Mouse (Mus musculus): ENCODE data around the gene Tysnd1. TPM values are rescaled to one million over a fixed set of nuclear protein-coding genes. Genes with fewer than 3 reads are reported as not detected.

Tysnd1 gene
- polyA plus RNA-seq, 1 experiment, result 20.3 TPM

- peak overlapping the region; percentile 45 for H3K4me3 ChIP-seq (ENCODE audit: insufficient read depth, poor library complexity, severe bottlenecking)
- H3K27me3 ChIP-seq (ENCODE audit: control insufficient read depth, insufficient read depth, insufficient read length), result no peaks in the 10 kb centered on the region
- H3K79me2 ChIP-seq (ENCODE audit: control insufficient read depth, insufficient read depth), result peaks cover 13% of the 10 kb centered on the region
- H3K79me3 ChIP-seq (ENCODE audit: low read depth), result peaks cover 2% of the 10 kb centered on the region
- peaks cover 29% of the 10 kb centered on the region for H3K36me3 ChIP-seq (ENCODE audit: control insufficient read depth, insufficient read depth)
- no peak for TF ChIP-seq FOSL1 (IDR thresholded peaks at IDR 0.05; ENCODE audit: insufficient read depth, low read length, poor library complexity, severe bottlenecking)
- TF ChIP-seq CEBPB (IDR thresholded peaks at IDR 0.05; ENCODE audit: low read depth), result no peak
- no peak for TF ChIP-seq MYOD1 (IDR thresholded peaks at IDR 0.05; ENCODE audit: control insufficient read depth, insufficient read length, low read depth)
- TF ChIP-seq MYOG (IDR thresholded peaks at IDR 0.05; ENCODE audit: control insufficient read depth, extremely low read depth, insufficient read length), result no peak
- no peak for TF ChIP-seq USF1 (IDR thresholded peaks at IDR 0.05; ENCODE audit: low read depth)
- TF ChIP-seq MAX (IDR thresholded peaks at IDR 0.05), result no peak
- no peak for TF ChIP-seq CTCF (IDR thresholded peaks at IDR 0.05; ENCODE audit: control insufficient read depth, insufficient read depth, insufficient read length)
- peak overlapping the region; percentile 77 for H3ac ChIP-seq (ENCODE audit: control insufficient read depth, insufficient read length, low read depth)
These were observed 617 bp downstream of the Tysnd1 start for GRCm38 (mm10) chr10:61695703-61696559.

GRCm38 (mm10) chr10:61696560-61696823, 1.2 kb downstream of the Tysnd1 start:
- Histone ChIP-seq H3K27me3 (ENCODE audit: control insufficient read depth, insufficient read depth, insufficient read length) (no peaks in the 10 kb centered on the region), H3ac (ENCODE audit: control insufficient read depth, insufficient read length, low read depth) (peak overlapping the region; percentile 77), H3K79me3 (ENCODE audit: low read depth) (peaks cover 2% of the 10 kb centered on the region), H3K4me3 (ENCODE audit: insufficient read depth, poor library complexity, severe bottlenecking) (peak overlapping the region; percentile 45), H3K79me2 (ENCODE audit: control insufficient read depth, insufficient read depth) (peaks cover 13% of the 10 kb centered on the region), H3K36me3 (ENCODE audit: control insufficient read depth, insufficient read depth) (peaks cover 25% of the 10 kb centered on the region)
- TF ChIP-seq FOSL1 (IDR thresholded peaks at IDR 0.05; ENCODE audit: insufficient read depth, low read length, poor library complexity, severe bottlenecking) (no peak), CTCF (IDR thresholded peaks at IDR 0.05; ENCODE audit: control insufficient read depth, insufficient read depth, insufficient read length) (no peak), MYOG (IDR thresholded peaks at IDR 0.05; ENCODE audit: control insufficient read depth, extremely low read depth, insufficient read length) (no peak), USF1 (IDR thresholded peaks at IDR 0.05; ENCODE audit: low read depth) (no peak), CEBPB (IDR thresholded peaks at IDR 0.05; ENCODE audit: low read depth) (no peak), MAX (IDR thresholded peaks at IDR 0.05) (no peak), MYOD1 (IDR thresholded peaks at IDR 0.05; ENCODE audit: control insufficient read depth, insufficient read length, low read depth) (no peak)

- TF ChIP-seq CEBPB (IDR thresholded peaks at IDR 0.05; ENCODE audit: low read depth), result no peak
- no peak for TF ChIP-seq MAX (IDR thresholded peaks at IDR 0.05)
- TF ChIP-seq CTCF (IDR thresholded peaks at IDR 0.05; ENCODE audit: control insufficient read depth, insufficient read depth, insufficient read length), result no peak
- no peak for TF ChIP-seq MYOD1 (IDR thresholded peaks at IDR 0.05; ENCODE audit: control insufficient read depth, insufficient read length, low read depth)
- TF ChIP-seq MYOG (IDR thresholded peaks at IDR 0.05; ENCODE audit: control insufficient read depth, extremely low read depth, insufficient read length), result no peak
- TF ChIP-seq FOSL1 (IDR thresholded peaks at IDR 0.05; ENCODE audit: insufficient read depth, low read length, poor library complexity, severe bottlenecking), result no peak
- no peak for TF ChIP-seq USF1 (IDR thresholded peaks at IDR 0.05; ENCODE audit: low read depth)
- Histone ChIP-seq H3ac (ENCODE audit: control insufficient read depth, insufficient read length, low read depth) (no peak overlapping the region), H3K36me3 (ENCODE audit: control insufficient read depth, insufficient read depth) (peaks cover 20% of the 10 kb centered on the region), H3K27me3 (ENCODE audit: control insufficient read depth, insufficient read depth, insufficient read length) (no peaks in the 10 kb centered on the region), H3K79me3 (ENCODE audit: low read depth) (peaks cover 2% of the 10 kb centered on the region), H3K4me3 (ENCODE audit: insufficient read depth, poor library complexity, severe bottlenecking) (no peak overlapping the region), H3K79me2 (ENCODE audit: control insufficient read depth, insufficient read depth) (peaks cover 13% of the 10 kb centered on the region)
These were observed 1.7 kb downstream of the Tysnd1 start for GRCm38 (mm10) chr10:61697028-61697427.

GRCm38 (mm10) chr10:61704663-61705062, 9.3 kb downstream of the Tysnd1 start:
- Histone ChIP-seq H3K79me2 (ENCODE audit: control insufficient read depth, insufficient read depth) (no peaks in the 10 kb centered on the region), H3K27me3 (ENCODE audit: control insufficient read depth, insufficient read depth, insufficient read length) (no peaks in the 10 kb centered on the region), H3K36me3 (ENCODE audit: control insufficient read depth, insufficient read depth) (no peaks in the 10 kb centered on the region), H3ac (ENCODE audit: control insufficient read depth, insufficient read length, low read depth) (no peak overlapping the region), H3K79me3 (ENCODE audit: low read depth) (no peaks in the 10 kb centered on the region), H3K4me3 (ENCODE audit: insufficient read depth, poor library complexity, severe bottlenecking) (no peak overlapping the region)
- no peak for TF ChIP-seq MAX (IDR thresholded peaks at IDR 0.05)
- TF ChIP-seq USF1 (IDR thresholded peaks at IDR 0.05; ENCODE audit: low read depth), result no peak
- TF ChIP-seq CEBPB (IDR thresholded peaks at IDR 0.05; ENCODE audit: low read depth), result no peak
- TF ChIP-seq MYOG (IDR thresholded peaks at IDR 0.05; ENCODE audit: control insufficient read depth, extremely low read depth, insufficient read length), result no peak
- TF ChIP-seq MYOD1 (IDR thresholded peaks at IDR 0.05; ENCODE audit: control insufficient read depth, insufficient read length, low read depth), result no peak
- no peak for TF ChIP-seq FOSL1 (IDR thresholded peaks at IDR 0.05; ENCODE audit: insufficient read depth, low read length, poor library complexity, severe bottlenecking)
- no peak for TF ChIP-seq CTCF (IDR thresholded peaks at IDR 0.05; ENCODE audit: control insufficient read depth, insufficient read depth, insufficient read length)

GRCm38 (mm10) chr10:61706412-61707375, 11.4 kb downstream of the Tysnd1 start:
- TF ChIP-seq MYOG (IDR thresholded peaks at IDR 0.05; ENCODE audit: control insufficient read depth, extremely low read depth, insufficient read length) (no peak), MAX (IDR thresholded peaks at IDR 0.05) (no peak)
- Histone ChIP-seq H3ac (ENCODE audit: control insufficient read depth, insufficient read length, low read depth) (no peak overlapping the region), H3K4me3 (ENCODE audit: insufficient read depth, poor library complexity, severe bottlenecking) (no peak overlapping the region), H3K79me3 (ENCODE audit: low read depth) (no peaks in the 10 kb centered on the region), H3K27me3 (ENCODE audit: control insufficient read depth, insufficient read depth, insufficient read length) (peaks cover 3% of the 10 kb centered on the region), H3K36me3 (ENCODE audit: control insufficient read depth, insufficient read depth) (no peaks in the 10 kb centered on the region), H3K79me2 (ENCODE audit: control insufficient read depth, insufficient read depth) (no peaks in the 10 kb centered on the region)
